Mouse (Mus musculus): ENCODE results near the gene Psip1.

DNA sequence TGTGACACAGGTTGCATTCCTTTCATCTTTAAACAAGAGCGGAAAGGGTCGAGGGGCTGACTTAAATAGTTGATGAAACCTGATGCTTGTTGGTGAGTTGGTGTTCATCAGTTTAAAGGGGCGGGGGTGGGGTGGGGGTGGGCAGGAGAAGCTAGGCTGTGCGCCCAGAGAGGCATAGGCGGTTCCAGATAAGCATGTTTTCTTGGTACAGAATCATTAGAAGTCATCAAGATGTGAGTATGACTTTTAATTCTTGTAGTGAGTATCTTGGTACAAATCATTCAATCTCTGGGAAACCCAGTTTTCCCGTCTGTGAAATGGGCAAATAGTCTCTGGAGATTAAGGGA lies 40.7 kb upstream of the Psip1 start:
- no peak for TF ChIP-seq POLR2A (IDR thresholded peaks at IDR 0.05; ENCODE audit: extremely low read depth, insufficient read depth, low read length)
- no peak for TF ChIP-seq CTCF (IDR thresholded peaks at IDR 0.05; ENCODE audit: low read depth, low read length)
